Mouse (Mus musculus) midbrain, postnatal 0 days (tissue): ENCODE data around the gene Ftl1. TPM values are rescaled to one million over a fixed set of nuclear protein-coding genes. Genes with fewer than 3 reads are reported as not detected.
"Not testable (repeated sequence)": the region's sequence is repeated elsewhere in the genome, so short reads cannot be mapped to it uniquely, and the experiment has no call there.

Experiments used
- ATAC-seq: fragments of 200-750 bp; cut with Nextera tagmentation; 2 replicates; pipeline ENCODE4 v1.8.0; 2017; ENCODE audit warnings: moderate number of reproducible peaks, mild to moderate bottlenecking, moderate TSS enrichment, moderate library complexity; ENCODE audit not compliant: low FRiP score
- DNase-seq: peaks from one replicate; pipeline ENCODE4 v3.0.0-alpha.2; 2015; ENCODE audit warnings: low spot score
- H3K27ac ChIP-seq: fragments of 300-500 bp; sonication (generic); 2 replicates; pipeline ENCODE4 v1.5.1; 2014; ENCODE audit warnings: low read depth, mild to moderate bottlenecking, low read length, mixed read lengths
- H3K27me3 ChIP-seq: fragments of 300-500 bp; sonication (generic); 2 replicates; pipeline ENCODE4 v1.6.1; 2014; ENCODE audit warnings: low read length, control low read depth, mixed read lengths; ENCODE audit not compliant: insufficient read depth
- H3K36me3 ChIP-seq: fragments of 300-500 bp; sonication (generic); 2 replicates; pipeline ENCODE4 v1.6.1; 2014; ENCODE audit warnings: low read length, control low read depth, mixed read lengths; ENCODE audit not compliant: insufficient read depth
- H3K4me1 ChIP-seq: fragments of 300-500 bp; sonication (generic); 2 replicates; pipeline ENCODE4 v1.6.1; 2014; ENCODE audit warnings: mild to moderate bottlenecking, control low read depth, antibody characterized with exemption, low read length, mixed read lengths; ENCODE audit not compliant: insufficient read depth
- H3K4me2 ChIP-seq: fragments of 300-500 bp; sonication (generic); 2 replicates; pipeline ENCODE4 v1.6.1; 2014; ENCODE audit warnings: low read depth, mild to moderate bottlenecking, low read length, mixed read lengths; ENCODE audit not compliant: poor library complexity, severe bottlenecking
- H3K4me3 ChIP-seq: fragments of 300-500 bp; sonication (generic); 2 replicates; pipeline ENCODE4 v1.5.1; 2014; ENCODE audit warnings: low read depth, mild to moderate bottlenecking, low read length, moderate library complexity
- H3K9ac ChIP-seq: fragments of 300-500 bp; sonication (generic); replicated peaks from 2 replicates; pipeline ENCODE4 v1.6.1; 2014; ENCODE audit warnings: mild to moderate bottlenecking, low read length, moderate library complexity, mixed read lengths; ENCODE audit not compliant: poor library complexity, severe bottlenecking
- H3K9me3 ChIP-seq: fragments of 300-500 bp; sonication (generic); 2 replicates; pipeline ENCODE4 v1.6.1; 2016; ENCODE audit warnings: low read length, control low read depth
- CTCF ChIP-seq: IDR thresholded peaks from 2 replicates; pipeline ENCODE4 v1.5.1; 2016; ENCODE audit warnings: antibody characterized with exemption, mild to moderate bottlenecking
- WGBS: fragments of 180-500 bp; shearing (Covaris S2); extraction: QIAGEN DNeasy Blood & Tissue Kit; methylation state at CpG from one replicate; pipeline ENCODE4 v1.1.7; 2014; 5-methylcytosine and 5-hydroxymethylcytosine counted together
- polyA plus RNA-seq: library from polyadenylated mRNA; unstranded; fragments of >200 nt; fragmentation: Nextera tagmentation; extraction: Ambion mirVana; gene quantifications from 2 replicates; pipeline ENCODE4 v1.2.1, GENCODE M21; 2015
- total RNA-seq: library from RNA; depleted of rRNA; stranded (reverse); fragments of >200 nt; gene quantifications from 2 replicates; pipeline ENCODE4 v1.2.3, GENCODE M21; 2014

The Ftl1 gene
- total and polyA plus RNA-seq, 2 experiments from 2014 or later = 2,428 to 4,797 TPM

- 0 out of 2 replicates have a peak, but pooled peaks cover 3% of the 10 kb centered on the region for H3K4me1 ChIP-seq
- WGBS = 22% methylated on average over 11 of the region's 11 CpGs
Measured at GRCm38 (mm10) chr7:45487861-45488292, 28.2 kb upstream of the Ftl1 start.

GRCm38 (mm10) chr7:45486761-45487415 is 27.2 kb upstream of the Ftl1 start, which contains the start of gene Gm45808:
Gm45808 (minus strand) TSS chr7:45486811.
- H3K9ac ChIP-seq = no peak within 1 kb of the TSS
- no peaks in the 10 kb centered on the region for H3K36me3 ChIP-seq
- 78% methylated on average over 12 of the region's 12 CpGs for WGBS
- no peak within 1 kb of the TSS; the same call in 1 of the 2 replicates for H3K4me3 ChIP-seq
- H3K27ac ChIP-seq = 0 out of 2 replicates have a peak within 1 kb of the TSS, but pooled peaks have one; percentile 90
- ATAC-seq (no peak), DNase-seq (no peak)
- no peaks in the 10 kb centered on the region for H3K9me3 ChIP-seq
- no peak for TF ChIP-seq CTCF
- no peak within 1 kb of the TSS for H3K4me2 ChIP-seq
- H3K4me1 ChIP-seq = 0 out of 2 replicates have a peak, but pooled peaks cover 3% of the 10 kb centered on the region
- no peaks in the 10 kb centered on the region for H3K27me3 ChIP-seq

More at GRCm38 (mm10) chr7:45487861-45488292, 28.2 kb upstream of the Ftl1 start:
- Histone ChIP-seq H3K36me3 (peaks cover 4% of the 10 kb centered on the region), H3K27me3 (no peaks in the 10 kb centered on the region), H3K9me3 (no peaks in the 10 kb centered on the region), H3K9ac (peak overlapping the region; percentile 63), H3K27ac (peak overlapping the region; percentile 90), H3K4me3 (peak overlapping the region; percentile 37), H3K4me2 (peak overlapping the region; percentile 67)
- ATAC-seq (peak; percentile 75), DNase-seq (peak; percentile 55)
- no peak for TF ChIP-seq CTCF

- no peak for TF ChIP-seq CTCF
- WGBS = 84% methylated on average over 7 of the region's 7 CpGs
- Histone ChIP-seq H3K27me3 (no peaks in the 10 kb centered on the region), H3K4me1 (0 out of 2 replicates have a peak, but pooled peaks cover 3% of the 10 kb centered on the region), H3K9me3 (no peaks in the 10 kb centered on the region), H3K9ac (no peak overlapping the region), H3K36me3 (no peaks in the 10 kb centered on the region), H3K27ac (no peak overlapping the region), H3K4me2 (no peak overlapping the region), H3K4me3 (no peak overlapping the region)
- ATAC-seq (no peak), DNase-seq (no peak)
Measured at GRCm38 (mm10) chr7:45486158-45486557, 26.5 kb upstream of the Ftl1 start.

- WGBS = 95% methylated on average over 5 of the region's 5 CpGs
- ATAC-seq, H3K4me1 ChIP-seq, H3K9me3 ChIP-seq, H3K4me2 ChIP-seq, H3K27ac ChIP-seq, H3K27me3 ChIP-seq, DNase-seq, H3K36me3 ChIP-seq, H3K4me3 ChIP-seq, H3K9ac ChIP-seq: not testable (repeated sequence)
Measured at GRCm38 (mm10) chr7:45484985-45485384, 25.3 kb upstream of the Ftl1 start.

- no peak overlapping the region for H3K27ac ChIP-seq
- TF ChIP-seq CTCF = no peak
- H3K4me1 ChIP-seq = no peaks in the 10 kb centered on the region
- H3K4me3 ChIP-seq = no peak overlapping the region
- WGBS = 100% methylated on average over 1 of the region's 1 CpGs
- no peak overlapping the region for H3K9ac ChIP-seq
- no peaks in the 10 kb centered on the region for H3K36me3 ChIP-seq
- H3K27me3 ChIP-seq = no peaks in the 10 kb centered on the region
- DNase-seq = no peak
- H3K9me3 ChIP-seq = no peaks in the 10 kb centered on the region
- ATAC-seq = no peak
- no peak overlapping the region for H3K4me2 ChIP-seq
Measured at GRCm38 (mm10) chr7:45482166-45482565, 22.5 kb upstream of the Ftl1 start.

GRCm38 (mm10) chr7:45481374-45481927 is 21.8 kb upstream of the Ftl1 start, which contains the start of gene Tulp2:
Tulp2 (plus strand) TSS chr7:45481877.
- no peak for TF ChIP-seq CTCF
- H3K4me2 ChIP-seq = no peak within 1 kb of the TSS
- peak; percentile 73 for DNase-seq
- WGBS = 51% methylated on average over 15 of the region's 15 CpGs
- H3K4me1 ChIP-seq = no peaks in the 10 kb centered on the region
- no peak within 1 kb of the TSS for H3K27ac ChIP-seq
- no peaks in the 10 kb centered on the region for H3K36me3 ChIP-seq
- H3K27me3 ChIP-seq = no peaks in the 10 kb centered on the region
- no peak within 1 kb of the TSS for H3K9ac ChIP-seq
- H3K4me3 ChIP-seq = no peak within 1 kb of the TSS
- no peaks in the 10 kb centered on the region for H3K9me3 ChIP-seq
- ATAC-seq = peak; percentile 49; the same call in 1 of the 2 replicates

GRCm38 (mm10) chr7:45480310-45480709 is 20.6 kb upstream of the Ftl1 start:
- not testable (repeated sequence) for H3K4me1 ChIP-seq, H3K36me3 ChIP-seq, H3K4me3 ChIP-seq, H3K27me3 ChIP-seq, H3K27ac ChIP-seq, H3K9ac ChIP-seq, H3K4me2 ChIP-seq, ATAC-seq, H3K9me3 ChIP-seq, DNase-seq
- 86% methylated on average over 3 of the region's 4 CpGs for WGBS
